Mouse (Mus musculus): Measurements from ENCODE around the gene Rbfox1.

DNA sequence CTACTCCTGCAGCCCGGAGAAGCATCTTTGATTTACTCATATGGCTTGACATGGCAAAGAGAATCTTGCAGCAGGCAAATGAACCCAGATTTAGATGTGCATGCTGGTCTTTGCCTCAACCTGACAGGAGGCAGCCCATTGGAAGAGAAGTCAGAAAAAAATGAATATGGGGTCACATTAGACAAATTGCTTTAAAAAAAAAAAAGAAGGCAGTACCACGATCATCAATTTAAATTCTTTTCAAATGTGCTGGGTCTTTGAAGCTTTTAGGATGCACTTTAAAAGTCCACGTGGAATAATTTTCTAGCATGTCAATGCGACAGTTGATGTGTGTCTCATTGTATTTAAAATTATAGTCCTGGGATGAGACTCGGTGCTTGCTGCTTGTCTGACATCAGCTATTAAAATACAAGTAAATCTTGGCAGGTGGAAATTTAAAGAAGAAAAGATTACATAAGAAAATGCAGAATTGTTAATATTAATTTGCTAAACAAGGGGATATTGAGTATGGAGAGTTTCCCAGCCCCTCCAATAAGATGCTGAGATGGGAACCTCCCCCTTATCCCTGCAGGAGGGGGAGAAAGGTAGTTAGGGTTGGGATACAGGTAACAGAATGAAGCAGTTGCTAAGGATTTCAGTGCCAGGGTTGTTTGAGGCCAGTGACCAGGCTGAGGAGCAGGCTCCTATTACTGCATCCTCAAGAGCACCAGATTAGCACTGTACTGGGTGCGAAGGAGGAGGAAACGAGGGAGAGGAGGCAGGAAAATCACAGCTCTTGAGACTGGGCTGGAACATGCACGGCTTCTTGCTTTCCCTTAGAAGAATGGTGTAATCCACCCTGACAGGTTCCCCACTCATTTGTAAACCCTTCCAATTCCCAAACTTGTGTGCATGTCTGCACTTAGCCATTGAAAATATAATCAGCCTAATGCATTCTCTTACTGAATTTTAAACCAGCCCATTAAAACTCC lies 1274.0 kb downstream of the Rbfox1 start:
- TF ChIP-seq POLR2A (IDR thresholded peaks at IDR 0.05; ENCODE audit: insufficient read depth, low read length): no peak
- no peak for TF ChIP-seq CTCF (IDR thresholded peaks at IDR 0.05; ENCODE audit: low read depth, low read length)
- TF ChIP-seq EP300 (IDR thresholded peaks at IDR 0.05; ENCODE audit: insufficient read depth, low read depth, low read length): no peak
